Mouse (Mus musculus): Measurements from ENCODE around the gene Eml5.

- TF ChIP-seq POLR2A (IDR thresholded peaks at IDR 0.05; ENCODE audit: insufficient read depth, low read depth, low read length) (no peak), CTCF (IDR thresholded peaks at IDR 0.05) (no peak), EP300 (IDR thresholded peaks at IDR 0.05; ENCODE audit: insufficient read depth, low read depth, low read length) (no peak)
Observed at GRCm38 (mm10) chr12:98931174-98931573, 29.9 kb upstream of the Eml5 start.

All from heart, adult 2 months (tissue).